Mouse (Mus musculus) CD4-positive, CD25-positive, alpha-beta regulatory T cell, adult 2 months (primary cell): ENCODE measurements around the gene Itga1.

Experiments
- DNase-seq: peaks from one replicate; pipeline ENCODE4 v3.0.0-alpha.2; 2012; ENCODE audit warnings: low read depth, low spot score

The Itga1 gene

DNA sequence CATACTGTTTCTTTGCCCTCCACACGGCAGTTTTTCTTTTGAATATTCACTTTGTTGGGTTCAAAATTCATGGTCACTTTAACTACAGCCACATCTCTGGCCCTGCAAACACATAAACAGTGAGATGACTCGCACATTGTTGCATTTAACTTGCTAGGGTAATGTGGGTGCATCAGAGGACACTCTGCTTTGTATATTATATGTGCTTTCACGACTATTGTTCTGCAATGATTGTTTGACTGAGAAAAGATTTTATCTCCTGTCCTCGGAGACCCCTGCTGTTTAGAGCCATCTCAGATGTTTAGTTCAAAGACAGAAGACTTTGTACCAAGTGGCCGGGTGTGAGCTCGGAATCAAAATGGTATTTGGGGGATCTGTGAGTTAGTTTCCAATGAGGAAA is 114.1 kb downstream of the Itga1 start:
- no peak for DNase-seq

DNA sequence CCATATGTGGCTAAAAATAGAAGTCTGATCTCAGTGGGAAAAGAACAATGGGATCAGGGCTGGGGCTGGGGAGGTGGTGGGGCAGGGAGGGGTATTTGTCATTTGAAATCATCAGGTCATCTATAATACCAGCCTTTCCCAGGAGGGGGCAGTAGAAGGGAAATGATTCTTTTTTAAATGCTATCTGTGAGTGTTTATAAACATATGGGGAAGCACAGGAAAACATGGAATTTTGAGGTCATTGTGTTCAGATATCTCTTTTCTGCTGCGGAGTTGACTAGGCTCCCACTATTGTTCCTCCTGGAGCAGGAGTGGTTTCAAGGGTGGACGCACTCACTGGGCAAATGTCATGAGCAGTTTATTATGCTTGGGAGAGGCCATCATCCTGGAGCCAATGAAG is 114.6 kb downstream of the Itga1 start:
- DNase-seq = peak; percentile 20

DNA sequence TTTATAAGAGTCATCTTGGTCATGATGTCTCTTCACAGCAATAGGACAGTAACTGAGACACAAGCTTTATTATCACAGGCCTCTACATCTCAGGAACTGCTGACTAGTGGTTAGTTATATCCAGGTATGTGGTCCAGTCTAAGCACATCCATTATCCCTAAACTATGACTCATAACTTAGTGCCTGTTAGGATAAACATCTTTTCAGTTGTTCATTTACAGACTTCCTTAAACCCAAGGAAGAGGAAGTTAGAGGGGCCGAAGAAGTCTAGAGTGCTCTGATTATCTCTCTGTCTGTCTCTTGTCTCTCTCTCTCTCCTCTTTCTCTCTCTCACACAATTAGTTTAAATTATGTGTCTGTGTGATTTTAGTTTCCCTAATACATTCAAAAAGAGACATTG is 117.1 kb downstream of the Itga1 start:
- no peak for DNase-seq

GRCm38 (mm10) chr13:114983116-114983515 is 118.6 kb downstream of the Itga1 start:
- no peak for DNase-seq

DNA sequence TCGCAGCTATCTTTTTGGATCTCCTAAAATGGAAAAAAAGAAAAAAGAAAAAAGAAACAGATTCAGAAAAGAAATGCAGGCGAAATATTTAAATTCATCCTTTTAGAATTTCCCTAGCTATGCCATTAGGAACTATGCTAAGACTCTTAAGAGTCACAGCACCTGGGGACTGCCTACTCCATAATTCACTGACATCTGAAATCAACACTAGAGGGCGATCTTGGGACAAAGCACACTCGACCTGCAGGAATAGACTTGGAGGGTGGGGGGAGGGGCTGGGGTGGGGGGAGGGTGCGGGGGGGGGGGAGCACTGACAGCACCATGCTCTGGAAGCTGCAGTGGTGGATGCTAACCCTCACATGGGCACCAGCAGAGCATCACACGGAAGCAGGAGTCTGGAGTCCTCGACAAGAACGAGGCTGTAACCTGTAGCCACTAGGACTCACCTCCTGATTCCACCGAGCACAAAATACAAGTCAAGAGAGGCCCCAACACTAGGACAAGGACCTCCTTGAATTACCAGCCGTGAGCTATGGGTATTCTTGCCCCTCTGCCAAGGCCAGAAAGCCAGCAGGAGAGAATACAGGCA is 120.8 kb downstream of the Itga1 start:
- peak; percentile 52 for DNase-seq

DNA sequence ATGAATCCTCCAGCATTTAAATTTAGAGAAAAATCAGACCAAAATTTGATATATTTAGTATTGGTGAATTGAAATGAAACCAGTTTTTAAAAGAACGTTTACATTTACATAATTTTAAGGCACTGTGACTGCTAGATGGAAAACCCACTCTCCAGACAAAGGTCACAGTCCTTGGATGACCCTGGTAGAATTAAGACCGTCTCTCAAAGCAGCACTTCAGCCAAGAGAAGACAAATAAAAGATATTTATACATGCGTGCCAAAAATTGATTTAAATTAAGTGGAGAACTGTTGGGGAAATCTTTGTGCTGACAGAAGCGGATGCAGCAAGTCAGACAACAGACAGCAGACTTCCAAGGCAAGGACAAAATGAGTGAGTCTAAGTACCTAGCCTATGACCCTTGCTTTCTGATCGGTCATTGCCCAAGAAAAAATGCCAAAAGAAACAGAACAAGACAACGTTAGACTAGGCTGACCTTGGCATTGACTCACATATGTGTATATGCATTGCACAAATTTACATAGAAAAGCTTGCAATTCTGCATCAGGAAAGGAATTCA is 127.2 kb downstream of the Itga1 start:
- DNase-seq = no peak

GRCm38 (mm10) chr13:114971905-114972304 is 129.9 kb downstream of the Itga1 start:
- DNase-seq = no peak

GRCm38 (mm10) chr13:114964233-114964632 is 137.5 kb downstream of the Itga1 start:
- peak; percentile 88 for DNase-seq

DNA sequence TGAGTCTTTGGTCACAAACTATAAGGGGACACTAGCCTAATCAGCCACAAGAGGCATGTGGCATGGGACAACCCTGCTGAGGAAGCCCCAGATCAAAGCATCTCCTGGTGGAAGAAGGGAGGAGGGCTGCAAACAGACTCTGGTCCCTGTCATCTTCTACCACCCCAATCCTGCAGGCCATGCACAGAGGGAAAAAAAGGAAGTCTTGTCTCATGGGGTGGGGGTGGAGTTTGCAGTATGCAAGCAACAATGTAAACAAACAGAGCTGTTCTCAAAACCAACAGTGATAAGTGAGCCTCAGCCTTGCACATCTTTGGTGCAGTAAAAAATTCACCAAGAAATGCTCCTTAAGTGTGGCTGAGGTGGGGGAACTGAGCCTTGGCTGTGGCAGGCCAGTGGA is 147.2 kb downstream of the Itga1 start:
- no peak for DNase-seq

DNA sequence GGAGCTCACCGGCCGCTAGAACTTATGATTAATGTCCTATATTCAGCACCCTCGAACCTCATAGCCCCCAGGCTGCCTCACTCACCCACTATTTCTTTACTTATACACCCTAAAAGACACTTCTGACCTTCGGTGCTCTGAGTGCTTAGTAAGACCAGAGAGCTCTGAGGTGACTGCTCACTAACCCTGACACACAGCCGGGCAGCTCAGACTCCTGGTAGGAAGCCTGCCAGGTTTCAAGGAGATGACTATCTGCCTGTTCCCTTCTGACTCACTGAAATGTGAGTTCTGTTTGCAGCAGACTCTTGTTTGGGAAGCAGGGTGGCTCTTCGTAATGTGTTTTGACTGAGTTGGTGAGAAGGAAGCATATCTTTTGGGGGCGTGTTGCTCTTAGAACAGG is 168.2 kb downstream of the Itga1 start:
- DNase-seq = no peak

GRCm38 (mm10) chr13:114931775-114932294 is 169.9 kb downstream of the Itga1 start, which contains the start of gene Itga2:
Gene Itga2 (minus strand): TSS chr13:114932100.
- peak; percentile 82 for DNase-seq

DNA sequence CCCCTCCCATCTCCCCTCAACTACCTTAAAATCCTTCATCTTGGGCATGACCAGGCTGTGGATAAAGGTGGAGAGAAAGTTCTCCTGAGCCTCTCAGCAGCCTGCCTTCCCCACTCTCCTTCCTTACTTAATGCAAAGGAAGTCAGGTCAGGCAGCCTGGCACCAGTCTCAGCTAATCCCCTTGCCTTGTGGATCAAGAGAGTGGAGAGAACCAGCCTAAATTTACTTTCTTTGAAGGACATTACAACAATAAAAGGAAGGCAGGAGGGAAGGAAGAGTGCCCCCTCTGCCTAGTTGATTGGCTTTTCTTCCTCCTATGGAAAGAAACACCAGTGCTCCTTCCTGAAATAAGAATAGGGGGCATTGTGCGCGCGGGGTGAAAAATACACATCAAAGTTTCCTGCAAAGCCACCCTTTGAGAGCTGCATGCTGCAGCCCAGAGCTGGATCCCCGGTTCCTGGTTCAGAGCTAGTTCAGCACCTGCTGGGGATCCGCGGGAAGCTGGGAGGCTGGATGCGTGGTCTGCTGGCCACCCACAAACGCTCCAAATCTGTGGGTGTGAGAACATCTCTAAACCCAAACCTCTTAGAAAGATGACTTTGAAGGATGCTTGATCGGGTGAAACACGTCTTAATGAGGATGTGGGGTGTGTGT is 170.6 kb downstream of the Itga1 start:
- no peak for DNase-seq

- no peak for DNase-seq
Observed at GRCm38 (mm10) chr13:114924785-114925184, 177.0 kb downstream of the Itga1 start.

DNA sequence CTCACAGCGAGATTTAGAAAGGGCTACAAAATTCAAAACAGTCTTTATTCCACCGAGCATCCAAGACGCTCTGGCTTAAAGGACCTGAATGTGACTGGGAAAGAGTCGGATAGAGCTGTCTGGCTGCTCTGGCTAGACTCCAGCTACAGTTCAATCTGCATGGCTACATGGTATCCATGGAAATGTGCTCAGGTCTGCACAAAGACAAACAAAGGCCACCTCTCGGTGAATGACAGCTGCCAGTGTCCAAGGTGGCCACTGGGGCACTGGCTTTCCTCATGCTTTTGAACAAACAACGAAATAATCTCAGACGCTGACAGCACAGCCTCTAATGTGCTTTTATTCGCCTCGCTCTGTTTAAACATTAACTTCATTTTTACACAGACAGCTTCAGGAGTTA is 178.4 kb downstream of the Itga1 start:
- DNase-seq = no peak

GRCm38 (mm10) chr13:114915767-114916166 is 186.0 kb downstream of the Itga1 start:
- DNase-seq = peak; percentile 65

- DNase-seq = no peak
Observed at GRCm38 (mm10) chr13:114914963-114915362, 186.8 kb downstream of the Itga1 start.

GRCm38 (mm10) chr13:114914559-114914958 is 187.2 kb downstream of the Itga1 start:
- DNase-seq = no peak

GRCm38 (mm10) chr13:114910629-114911028 is 191.1 kb downstream of the Itga1 start:
- no peak for DNase-seq

- no peak for DNase-seq
Observed at GRCm38 (mm10) chr13:114909514-114909913, 192.2 kb downstream of the Itga1 start.

GRCm38 (mm10) chr13:114907876-114908275 is 193.9 kb downstream of the Itga1 start:
- DNase-seq = no peak
